Mouse (Mus musculus): ENCODE results near the gene 2210408I21Rik. TPM values are rescaled to one million over a fixed set of nuclear protein-coding genes. Genes with fewer than 3 reads are reported as not detected.

Gene 2210408I21Rik
- polyA plus RNA-seq, 1 experiment from 2014 or later, result 14.4 TPM

DNA sequence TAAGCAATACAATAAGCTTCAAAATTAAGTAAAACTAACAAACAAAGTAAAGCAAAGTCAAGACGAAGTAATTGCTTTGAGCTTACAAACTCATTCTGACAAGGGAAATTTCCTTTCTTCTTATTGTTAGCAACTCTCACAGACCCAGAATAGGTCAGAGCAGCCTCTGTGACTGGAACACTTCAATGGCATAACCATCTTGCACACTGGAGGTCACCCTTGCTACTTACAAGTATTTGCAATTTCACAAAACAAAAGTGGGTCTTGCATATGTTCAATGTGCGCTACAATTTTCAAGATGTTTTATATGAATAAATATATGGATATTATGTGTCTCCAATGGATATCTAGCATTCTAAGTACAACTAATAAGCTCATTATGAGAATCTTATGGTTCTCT, 265.4 kb downstream of the 2210408I21Rik start:
- WGBS, result 46% methylated on average over 2 of the region's 2 CpGs

DNA sequence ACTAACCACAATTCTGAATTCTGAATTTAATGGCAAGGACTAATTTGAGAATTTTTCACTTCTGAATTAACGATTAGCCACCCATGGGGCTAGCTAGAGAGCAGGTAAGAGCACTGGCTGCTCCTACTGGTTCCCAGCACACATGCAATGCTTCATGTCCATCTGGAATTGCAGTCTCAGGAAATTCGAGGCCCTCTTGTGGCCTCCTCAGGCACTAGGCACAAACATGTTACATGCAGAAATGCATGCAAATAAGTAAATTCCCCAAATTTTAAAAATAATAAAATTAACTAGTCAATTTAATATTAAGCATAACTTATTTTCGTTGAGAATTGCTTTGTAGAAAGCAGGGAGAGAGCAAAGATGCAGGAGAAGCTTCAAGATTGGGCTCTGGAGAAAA, 273.2 kb downstream of the 2210408I21Rik start:
- 70% methylated on average over 3 of the region's 3 CpGs for WGBS
- Histone ChIP-seq H3K27ac (ENCODE audit: low read length) (no peak overlapping the region), H3K4me1 (ENCODE audit: control insufficient read depth, insufficient read depth, low read length) (no peaks in the 10 kb centered on the region), H3K36me3 (ENCODE audit: control insufficient read depth, insufficient read depth, low read length) (no peaks in the 10 kb centered on the region), H3K9me3 (replicated peaks; ENCODE audit: control insufficient read depth, low read length, poor library complexity, severe bottlenecking) (no peaks in the 10 kb centered on the region), H3K4me2 (ENCODE audit: low read length) (no peak overlapping the region), H3K27me3 (ENCODE audit: control insufficient read depth, insufficient read depth, low read depth, low read length) (no peaks in the 10 kb centered on the region), H3K4me3 (ENCODE audit: low read depth, low read length) (no peak overlapping the region), H3K9ac (ENCODE audit: low read depth, low read length) (no peak overlapping the region)
- ATAC-seq, result no peak

More for the DNA sequence above, 265.4 kb downstream of the 2210408I21Rik start:
- no peaks in the 10 kb centered on the region for H3K27me3 ChIP-seq (ENCODE audit: control insufficient read depth, insufficient read depth, low read depth, low read length)
- H3K4me3 ChIP-seq (ENCODE audit: low read depth, low read length), result no peak overlapping the region
- H3K9me3 ChIP-seq (replicated peaks; ENCODE audit: control insufficient read depth, low read length, poor library complexity, severe bottlenecking), result no peaks in the 10 kb centered on the region
- peaks cover 14% of the 10 kb centered on the region for H3K4me1 ChIP-seq (ENCODE audit: control insufficient read depth, insufficient read depth, low read length)
- no peak overlapping the region for H3K27ac ChIP-seq (ENCODE audit: low read length)
- H3K9ac ChIP-seq (ENCODE audit: low read depth, low read length), result no peak overlapping the region
- H3K36me3 ChIP-seq (ENCODE audit: control insufficient read depth, insufficient read depth, low read length), result no peaks in the 10 kb centered on the region
- no peak overlapping the region for H3K4me2 ChIP-seq (ENCODE audit: low read length)
- ATAC-seq, result no peak

- H3K4me3 ChIP-seq (ENCODE audit: low read depth, low read length), result no peak overlapping the region
- WGBS, result 70% methylated on average over 2 of the region's 2 CpGs
- no peaks in the 10 kb centered on the region for H3K9me3 ChIP-seq (replicated peaks; ENCODE audit: control insufficient read depth, low read length, poor library complexity, severe bottlenecking)
- H3K27me3 ChIP-seq (ENCODE audit: control insufficient read depth, insufficient read depth, low read depth, low read length), result no peaks in the 10 kb centered on the region
- no peak overlapping the region for H3K4me2 ChIP-seq (ENCODE audit: low read length)
- no peak for ATAC-seq
- H3K36me3 ChIP-seq (ENCODE audit: control insufficient read depth, insufficient read depth, low read length), result no peaks in the 10 kb centered on the region
- no peak overlapping the region for H3K9ac ChIP-seq (ENCODE audit: low read depth, low read length)
- H3K27ac ChIP-seq (ENCODE audit: low read length), result no peak overlapping the region
- no peaks in the 10 kb centered on the region for H3K4me1 ChIP-seq (ENCODE audit: control insufficient read depth, insufficient read depth, low read length)
These were observed 274.5 kb downstream of the 2210408I21Rik start for GRCm38 (mm10) chr13:77409804-77410203.

GRCm38 (mm10) chr13:77412829-77413228, 277.5 kb downstream of the 2210408I21Rik start:
- H3K36me3 ChIP-seq (ENCODE audit: control insufficient read depth, insufficient read depth, low read length), result no peaks in the 10 kb centered on the region
- no peak for ATAC-seq
- H3K9me3 ChIP-seq (replicated peaks; ENCODE audit: control insufficient read depth, low read length, poor library complexity, severe bottlenecking), result no peaks in the 10 kb centered on the region
- H3K4me1 ChIP-seq (ENCODE audit: control insufficient read depth, insufficient read depth, low read length), result no peaks in the 10 kb centered on the region
- no peaks in the 10 kb centered on the region for H3K27me3 ChIP-seq (ENCODE audit: control insufficient read depth, insufficient read depth, low read depth, low read length)
- no peak overlapping the region for H3K27ac ChIP-seq (ENCODE audit: low read length)
- WGBS, result 48% methylated on average over 2 of the region's 2 CpGs
- no peak overlapping the region for H3K4me2 ChIP-seq (ENCODE audit: low read length)
- H3K9ac ChIP-seq (ENCODE audit: low read depth, low read length), result no peak overlapping the region
- H3K4me3 ChIP-seq (ENCODE audit: low read depth, low read length), result no peak overlapping the region

DNA sequence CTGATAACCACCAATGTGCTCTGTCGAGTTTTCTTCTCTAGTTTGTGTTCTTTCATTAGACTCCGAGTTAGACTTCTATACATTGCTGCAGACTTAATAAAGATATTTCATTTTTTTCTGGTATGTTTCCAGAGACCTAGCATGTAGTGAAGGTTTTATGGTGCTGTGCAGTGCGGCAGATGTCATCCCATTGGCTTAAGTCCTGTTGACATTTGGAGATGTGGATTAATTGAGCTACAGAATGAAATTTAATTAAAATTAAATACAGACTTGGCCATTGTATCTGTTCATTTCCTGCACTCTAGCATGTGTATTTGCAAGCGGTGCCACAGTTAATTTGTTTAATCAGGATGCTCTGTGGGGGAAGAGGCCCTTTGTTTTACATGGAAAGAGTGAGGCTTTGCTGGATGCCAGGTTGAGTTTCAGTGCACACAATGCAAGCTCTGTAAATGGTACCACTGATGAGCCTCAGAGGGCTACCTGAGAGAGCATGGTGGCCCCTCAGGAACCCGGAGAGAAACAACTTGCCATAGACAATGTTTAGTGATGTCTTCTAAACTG, 314.7 kb downstream of the 2210408I21Rik start:
- no peaks in the 10 kb centered on the region for H3K27me3 ChIP-seq (ENCODE audit: control insufficient read depth, insufficient read depth, low read depth, low read length)
- H3K9me3 ChIP-seq (replicated peaks; ENCODE audit: control insufficient read depth, low read length, poor library complexity, severe bottlenecking), result 0 out of 2 replicates have a peak, but pooled peaks cover 2% of the 10 kb centered on the region
- 77% methylated on average over 5 of the region's 5 CpGs for WGBS
- H3K4me1 ChIP-seq (ENCODE audit: control insufficient read depth, insufficient read depth, low read length), result no peaks in the 10 kb centered on the region
- H3K4me2 ChIP-seq (ENCODE audit: low read length), result no peak overlapping the region
- H3K9ac ChIP-seq (ENCODE audit: low read depth, low read length), result no peak overlapping the region
- H3K4me3 ChIP-seq (ENCODE audit: low read depth, low read length), result no peak overlapping the region
- ATAC-seq, result no peak
- H3K27ac ChIP-seq (ENCODE audit: low read length), result no peak overlapping the region
- no peaks in the 10 kb centered on the region for H3K36me3 ChIP-seq (ENCODE audit: control insufficient read depth, insufficient read depth, low read length)

GRCm38 (mm10) chr13:77470093-77470621, 334.8 kb downstream of the 2210408I21Rik start:
- Histone ChIP-seq H3K4me1 (ENCODE audit: control insufficient read depth, insufficient read depth, low read length) (no peaks in the 10 kb centered on the region), H3K9me3 (replicated peaks; ENCODE audit: control insufficient read depth, low read length, poor library complexity, severe bottlenecking) (no peaks in the 10 kb centered on the region), H3K27me3 (ENCODE audit: control insufficient read depth, insufficient read depth, low read depth, low read length) (no peaks in the 10 kb centered on the region), H3K36me3 (ENCODE audit: control insufficient read depth, insufficient read depth, low read length) (no peaks in the 10 kb centered on the region), H3K4me3 (ENCODE audit: low read depth, low read length) (no peak overlapping the region), H3K4me2 (ENCODE audit: low read length) (no peak overlapping the region), H3K27ac (ENCODE audit: low read length) (no peak overlapping the region), H3K9ac (ENCODE audit: low read depth, low read length) (no peak overlapping the region)
- 0 out of 2 replicates have a peak, but pooled peaks have one; percentile 17 for ATAC-seq
- 74% methylated on average over 3 of the region's 3 CpGs for WGBS

GRCm38 (mm10) chr13:77476420-77476819, 341.1 kb downstream of the 2210408I21Rik start:
- Histone ChIP-seq H3K27me3 (ENCODE audit: control insufficient read depth, insufficient read depth, low read depth, low read length) (no peaks in the 10 kb centered on the region), H3K4me2 (ENCODE audit: low read length) (no peak overlapping the region), H3K36me3 (ENCODE audit: control insufficient read depth, insufficient read depth, low read length) (no peaks in the 10 kb centered on the region), H3K27ac (ENCODE audit: low read length) (peak overlapping the region; percentile 33; the same call in 1 of the 2 replicates), H3K4me3 (ENCODE audit: low read depth, low read length) (no peak overlapping the region), H3K9ac (ENCODE audit: low read depth, low read length) (no peak overlapping the region), H3K9me3 (replicated peaks; ENCODE audit: control insufficient read depth, low read length, poor library complexity, severe bottlenecking) (no peaks in the 10 kb centered on the region), H3K4me1 (ENCODE audit: control insufficient read depth, insufficient read depth, low read length) (peaks cover 15% of the 10 kb centered on the region)
- peak; percentile 57 for ATAC-seq
- 41% methylated on average over 4 of the region's 4 CpGs for WGBS

DNA sequence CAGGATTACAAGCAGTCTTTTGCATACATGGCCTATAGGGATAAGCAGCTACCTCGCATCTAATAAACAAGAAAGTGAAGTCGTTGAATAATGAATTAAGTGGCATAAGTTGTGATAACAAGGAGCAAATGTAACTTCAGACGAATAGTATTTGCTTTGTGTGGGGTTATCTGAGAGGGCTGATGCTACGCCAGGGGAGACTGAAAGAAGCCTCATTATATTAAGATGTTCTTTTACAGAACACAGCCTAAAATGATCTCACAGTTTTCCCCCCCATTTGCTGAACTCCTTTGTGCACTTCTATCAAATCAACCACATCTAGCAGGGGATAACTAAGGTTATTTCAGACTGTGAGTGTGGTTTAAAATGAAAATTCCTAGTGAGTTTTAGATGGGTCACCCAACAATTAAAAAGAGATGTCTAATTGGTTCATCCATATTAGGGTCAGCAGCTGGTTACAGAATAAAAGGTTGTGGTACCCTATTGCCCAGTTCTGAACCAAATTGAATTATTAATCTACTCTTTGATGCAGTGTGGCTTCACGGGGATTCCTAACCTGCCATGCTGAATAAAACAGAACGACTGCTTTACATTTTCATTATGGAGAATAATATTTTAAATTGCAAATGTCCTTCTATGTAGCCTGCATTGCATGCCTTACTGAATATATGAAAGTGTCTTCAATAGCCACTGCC, 343.2 kb downstream of the 2210408I21Rik start:
- H3K4me3 ChIP-seq (ENCODE audit: low read depth, low read length), result no peak overlapping the region
- no peak overlapping the region for H3K27ac ChIP-seq (ENCODE audit: low read length)
- no peak overlapping the region for H3K9ac ChIP-seq (ENCODE audit: low read depth, low read length)
- WGBS, result 15% methylated on average over 6 of the region's 6 CpGs
- H3K27me3 ChIP-seq (ENCODE audit: control insufficient read depth, insufficient read depth, low read depth, low read length), result no peaks in the 10 kb centered on the region
- peaks cover 15% of the 10 kb centered on the region for H3K4me1 ChIP-seq (ENCODE audit: control insufficient read depth, insufficient read depth, low read length)
- no peaks in the 10 kb centered on the region for H3K36me3 ChIP-seq (ENCODE audit: control insufficient read depth, insufficient read depth, low read length)
- no peak overlapping the region for H3K4me2 ChIP-seq (ENCODE audit: low read length)
- ATAC-seq, result peak; percentile 82
- no peaks in the 10 kb centered on the region for H3K9me3 ChIP-seq (replicated peaks; ENCODE audit: control insufficient read depth, low read length, poor library complexity, severe bottlenecking)

DNA sequence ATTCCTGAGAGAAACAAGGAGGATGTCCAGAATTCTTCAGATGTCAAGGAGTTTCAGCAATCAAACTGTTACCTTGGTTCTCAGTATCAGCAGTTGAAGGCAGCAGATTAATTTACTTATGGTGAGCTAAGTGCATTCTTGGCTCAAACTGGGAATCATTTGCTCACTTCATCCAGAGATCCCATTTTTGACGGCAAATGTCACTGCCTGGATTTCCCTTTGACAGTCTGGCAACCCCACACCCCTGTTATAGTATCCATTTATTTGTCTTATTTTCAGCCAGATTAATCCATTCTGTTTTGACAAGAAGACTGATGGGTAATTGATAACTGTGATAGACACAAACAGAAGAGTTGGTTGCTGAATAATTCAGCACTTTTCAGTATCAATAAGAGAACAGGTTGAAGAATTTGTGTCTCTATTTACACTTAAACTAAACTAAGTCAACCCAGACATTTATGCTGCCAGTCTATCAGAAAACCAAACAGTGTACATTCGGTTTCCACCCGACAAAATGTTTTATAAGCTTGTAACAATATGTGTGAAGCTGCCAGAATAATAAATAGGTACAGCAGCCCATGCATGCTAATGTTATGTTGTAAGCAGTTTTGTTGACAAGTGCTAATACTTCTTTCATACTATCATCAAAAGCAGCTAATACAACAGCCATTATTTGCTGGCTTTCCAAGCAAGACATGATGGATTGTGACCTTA, 354.8 kb downstream of the 2210408I21Rik start:
- H3K27me3 ChIP-seq (ENCODE audit: control insufficient read depth, insufficient read depth, low read depth, low read length), result no peaks in the 10 kb centered on the region
- H3K4me2 ChIP-seq (ENCODE audit: low read length), result no peak overlapping the region
- H3K36me3 ChIP-seq (ENCODE audit: control insufficient read depth, insufficient read depth, low read length), result no peaks in the 10 kb centered on the region
- no peak overlapping the region for H3K9ac ChIP-seq (ENCODE audit: low read depth, low read length)
- H3K27ac ChIP-seq (ENCODE audit: low read length), result no peak overlapping the region
- H3K4me1 ChIP-seq (ENCODE audit: control insufficient read depth, insufficient read depth, low read length), result no peaks in the 10 kb centered on the region
- no peak overlapping the region for H3K4me3 ChIP-seq (ENCODE audit: low read depth, low read length)
- no peak for ATAC-seq
- H3K9me3 ChIP-seq (replicated peaks; ENCODE audit: control insufficient read depth, low read length, poor library complexity, severe bottlenecking), result no peaks in the 10 kb centered on the region
- 49% methylated on average over 3 of the region's 3 CpGs for WGBS

Measured in midbrain, embryonic 16.5 days (tissue).